Mouse (Mus musculus) ES-E14 (cell line): ENCODE results near the gene Cask. TPM values are rescaled to one million over a fixed set of nuclear protein-coding genes. Genes with fewer than 3 reads are reported as not detected.

ENCODE experiments used
- DNase-seq: peaks from one replicate; pipeline ENCODE4 v3.0.0-alpha.2; 2013; ENCODE audit warnings: low read depth, low spot score
- H3K27ac ChIP-seq: 2 replicates; pipeline ENCODE4 v1.5.1; 2012; ENCODE audit warnings: low read depth, mild to moderate bottlenecking, low read length, moderate library complexity, mixed read lengths; ENCODE audit not compliant: poor library complexity, insufficient read depth, severe bottlenecking
- H3K36me3 ChIP-seq: 2 replicates; pipeline ENCODE4 v1.6.1; 2012; ENCODE audit warnings: mild to moderate bottlenecking, low read length, moderate library complexity, mixed read lengths; ENCODE audit not compliant: control insufficient read depth, poor library complexity, insufficient read depth, severe bottlenecking
- H3K4me1 ChIP-seq, 2 experiments: fragments of 150-350 bp in 1 of 2; sonication (generic) in 1 of 2; 2 replicates each; pipeline ENCODE4 v1.6.1; 2012; ENCODE audit warnings: low read length in 2 of 2, mild to moderate bottlenecking in 1 of 2, mixed read lengths in 1 of 2; ENCODE audit not compliant: control insufficient read depth in 2 of 2, insufficient read depth in 2 of 2, poor library complexity in 1 of 2
- H3K4me3 ChIP-seq, 2 experiments: fragments of 150-350 bp in 1 of 2; sonication (generic) in 1 of 2; 2 replicates each; pipeline ENCODE4 v1.5.1; 2012; ENCODE audit warnings: low read length in 2 of 2, low read depth in 1 of 2, mild to moderate bottlenecking in 1 of 2, mixed read lengths in 1 of 2; ENCODE audit not compliant: insufficient read depth in 1 of 2, poor library complexity in 1 of 2, severe bottlenecking in 1 of 2
- H3K9ac ChIP-seq: 2 replicates; pipeline ENCODE4 v1.6.1; 2012; ENCODE audit warnings: low read depth, mild to moderate bottlenecking, low read length, mixed read lengths; ENCODE audit not compliant: poor library complexity, insufficient read depth, severe bottlenecking
- H3K9me3 ChIP-seq: fragments of 150-350 bp; sonication (generic); 2 replicates; pipeline ENCODE4 v1.6.1; 2012; ENCODE audit warnings: low read depth, mild to moderate bottlenecking, low read length; ENCODE audit not compliant: control insufficient read depth, insufficient read depth
- CHD2 ChIP-seq: IDR thresholded peaks from 2 replicates; pipeline ENCODE4 v1.6.1; 2014; ENCODE audit warnings: mild to moderate bottlenecking, low read depth, low read length, inconsistent platforms
- HCFC1 ChIP-seq: IDR thresholded peaks from 2 replicates; pipeline ENCODE4 v1.6.1; 2012; ENCODE audit warnings: low read length, inconsistent platforms, borderline replicate concordance; ENCODE audit not compliant: insufficient read depth
- MAFK ChIP-seq: IDR thresholded peaks from 2 replicates; pipeline ENCODE4 v1.6.1; 2014; ENCODE audit warnings: mild to moderate bottlenecking, low read depth, low read length, inconsistent platforms; ENCODE audit not compliant: insufficient read depth
- ZC3H11A ChIP-seq: IDR thresholded peaks from 2 replicates; pipeline ENCODE4 v1.6.1; 2012; ENCODE audit warnings: low read depth, mild to moderate bottlenecking, inconsistent platforms, low read length, borderline replicate concordance
- ZNF384 ChIP-seq: IDR thresholded peaks from 2 replicates; pipeline ENCODE4 v1.6.1; 2012; ENCODE audit warnings: low read depth, low read length, inconsistent platforms
- in situ Hi-C, 2 experiments: fragments of 600-800 bp; cut with MboI; formaldehyde crosslinking; loops; one replicate each; pipeline ENCODE4 v1.15.1; 2025; ENCODE audit warnings: low sequenced_read_pairs in 2 of 2, inconsistent platforms in 1 of 2; ENCODE audit not compliant: unreplicated experiment in 2 of 2
- total RNA-seq: library from RNA; depleted of rRNA; stranded (reverse); fragments of 300-350 nt; gene quantifications from 2 replicates; pipeline ENCODE4 v1.2.3, GENCODE M21; 2012; rRNA removed

Cask gene
- total RNA-seq, result 18.8 and 20.1 TPM in 2 replicates

GRCm38 (mm10) chrX:13851285-13851684 lies at the start of gene Cask:
Gene Cask (minus strand): TSS chrX:13851367.
- no peaks in the 10 kb centered on the region for H3K36me3 ChIP-seq
- H3K27ac ChIP-seq, result no peak within 1 kb of the TSS
- H3K4me1 ChIP-seq, result no peaks in the 10 kb centered on the region
- H3K9ac ChIP-seq, result no peak within 1 kb of the TSS
- H3K9me3 ChIP-seq, result no peaks in the 10 kb centered on the region
- no peak within 1 kb of the TSS for H3K4me3 ChIP-seq
- no peak for DNase-seq
- in situ Hi-C loops, result no loop called here
- no peak for TF ChIP-seq ZC3H11A
- no peak for TF ChIP-seq ZNF384
- TF ChIP-seq HCFC1, result no peak
- no peak for TF ChIP-seq MAFK
- no peak for TF ChIP-seq CHD2

DNA sequence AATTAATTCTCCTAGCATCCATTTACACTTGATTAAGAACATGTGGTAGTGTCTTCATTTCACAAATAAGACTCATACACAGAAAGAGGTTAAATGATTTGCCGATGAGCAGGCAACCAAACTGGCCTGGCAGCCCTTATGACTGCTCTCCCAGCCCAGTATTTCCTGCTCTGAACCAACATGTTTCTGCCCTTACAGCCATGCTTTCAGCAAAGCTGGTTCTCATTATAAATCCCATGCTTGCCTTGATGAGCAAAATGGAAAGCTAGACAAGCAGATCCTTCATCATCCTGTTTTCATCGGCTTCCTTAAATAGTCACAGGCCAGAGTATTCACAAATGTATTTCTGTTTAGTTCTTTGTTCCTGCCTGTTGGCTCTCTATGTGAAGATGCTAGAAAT lies 38.8 kb upstream of the Cask start:
- H3K4me3 ChIP-seq, result no peak overlapping the region
- no peaks in the 10 kb centered on the region for H3K36me3 ChIP-seq
- in situ Hi-C loops, result no loop called here
- no peak overlapping the region for H3K27ac ChIP-seq
- no peak overlapping the region for H3K9ac ChIP-seq
- H3K9me3 ChIP-seq, result no peaks in the 10 kb centered on the region
- no peak for DNase-seq
- H3K4me1 ChIP-seq, result no peaks in the 10 kb centered on the region
- no peak for TF ChIP-seq ZNF384
- no peak for TF ChIP-seq MAFK
- no peak for TF ChIP-seq ZC3H11A
- no peak for TF ChIP-seq CHD2
- TF ChIP-seq HCFC1, result no peak

- Histone ChIP-seq H3K9ac (no peak overlapping the region), H3K9me3 (no peaks in the 10 kb centered on the region), H3K4me1 (no peaks in the 10 kb centered on the region), H3K27ac (no peak overlapping the region), H3K36me3 (no peaks in the 10 kb centered on the region), H3K4me3 (no peak overlapping the region)
- in situ Hi-C loops, result no loop called here
- TF ChIP-seq HCFC1 (no peak), CHD2 (no peak), ZNF384 (no peak), MAFK (no peak), ZC3H11A (no peak)
- no peak for DNase-seq
These were observed 33.2 kb upstream of the Cask start for GRCm38 (mm10) chrX:13884348-13884747.

GRCm38 (mm10) chrX:13881969-13882368 lies 30.8 kb upstream of the Cask start:
- TF ChIP-seq ZC3H11A (no peak), CHD2 (no peak), ZNF384 (no peak)
- H3K9ac ChIP-seq, result no peak overlapping the region
- in situ Hi-C loops, result no loop called here
- H3K36me3 ChIP-seq, result no peaks in the 10 kb centered on the region
- no peaks in the 10 kb centered on the region for H3K4me1 ChIP-seq
- DNase-seq, result no peak
- no peak overlapping the region for H3K4me3 ChIP-seq
- no peaks in the 10 kb centered on the region for H3K9me3 ChIP-seq
- H3K27ac ChIP-seq, result no peak overlapping the region

- in situ Hi-C loops, result no loop called here
- no peak for DNase-seq
- no peak for TF ChIP-seq CHD2
- no peak for TF ChIP-seq MAFK
- Histone ChIP-seq H3K36me3 (no peaks in the 10 kb centered on the region), H3K4me3 (no peak overlapping the region), H3K4me1 (no peaks in the 10 kb centered on the region), H3K9me3 (no peaks in the 10 kb centered on the region), H3K27ac (no peak overlapping the region), H3K9ac (no peak overlapping the region)
These were observed 9.0 kb upstream of the Cask start for GRCm38 (mm10) chrX:13860145-13860544.
